Mouse (Mus musculus) lung, adult 2 months (tissue): ENCODE results near the gene Ptpn20.

ENCODE experiments used
- CTCF ChIP-seq: fragments of 200-500 bp; IDR thresholded peaks from 2 replicates; pipeline ENCODE4 v1.5.1; 2011; ENCODE audit warnings: mild to moderate bottlenecking, low read length, control low read depth; ENCODE audit not compliant: insufficient read depth
- POLR2A ChIP-seq: fragments of 200-500 bp; IDR thresholded peaks from 2 replicates; pipeline ENCODE4 v1.6.1; 2011; ENCODE audit warnings: low read depth, mild to moderate bottlenecking, control low read depth, low read length, borderline replicate concordance; ENCODE audit errors: extremely low read depth

DNA sequence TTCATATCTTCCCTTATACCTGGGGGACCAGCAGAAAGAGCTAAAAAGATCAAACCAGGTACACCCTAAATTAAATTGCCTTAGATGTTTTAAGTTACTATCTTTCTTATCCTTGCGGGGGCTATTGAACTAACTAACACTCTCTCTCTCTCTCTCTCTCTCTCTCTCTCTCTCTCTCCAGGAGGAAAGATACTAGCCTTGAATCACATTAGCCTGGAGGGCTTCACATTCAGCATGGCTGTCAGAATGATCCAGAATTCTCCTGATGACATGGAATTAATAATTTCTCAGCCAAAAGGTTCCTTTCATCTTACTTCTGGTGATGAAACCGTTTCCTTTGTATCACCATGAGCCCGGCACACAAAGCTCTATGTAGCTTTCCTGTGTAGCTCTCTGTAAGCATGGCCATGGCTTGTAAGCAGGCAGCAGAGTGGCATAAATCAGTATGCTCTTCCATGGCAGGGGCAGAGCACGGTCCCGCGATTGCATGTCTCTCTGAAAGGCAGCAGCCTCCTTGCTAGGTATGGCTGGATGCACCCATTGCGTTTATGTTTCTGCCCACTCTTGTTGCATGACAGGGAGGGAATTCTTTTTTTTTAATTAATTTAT is 49.3 kb upstream of the Ptpn20 start:
- TF ChIP-seq CTCF (no peak), POLR2A (no peak)
